Mouse (Mus musculus) lung, adult 2 months (tissue): ENCODE results near the gene Shisal1.

Experiments used
- CTCF ChIP-seq: fragments of 200-500 bp; IDR thresholded peaks from 2 replicates; pipeline ENCODE4 v1.5.1; 2011; ENCODE audit warnings: mild to moderate bottlenecking, low read length, control low read depth; ENCODE audit not compliant: insufficient read depth
- POLR2A ChIP-seq: fragments of 200-500 bp; IDR thresholded peaks from 2 replicates; pipeline ENCODE4 v1.6.1; 2011; ENCODE audit warnings: low read depth, mild to moderate bottlenecking, control low read depth, low read length, borderline replicate concordance; ENCODE audit errors: extremely low read depth

DNA sequence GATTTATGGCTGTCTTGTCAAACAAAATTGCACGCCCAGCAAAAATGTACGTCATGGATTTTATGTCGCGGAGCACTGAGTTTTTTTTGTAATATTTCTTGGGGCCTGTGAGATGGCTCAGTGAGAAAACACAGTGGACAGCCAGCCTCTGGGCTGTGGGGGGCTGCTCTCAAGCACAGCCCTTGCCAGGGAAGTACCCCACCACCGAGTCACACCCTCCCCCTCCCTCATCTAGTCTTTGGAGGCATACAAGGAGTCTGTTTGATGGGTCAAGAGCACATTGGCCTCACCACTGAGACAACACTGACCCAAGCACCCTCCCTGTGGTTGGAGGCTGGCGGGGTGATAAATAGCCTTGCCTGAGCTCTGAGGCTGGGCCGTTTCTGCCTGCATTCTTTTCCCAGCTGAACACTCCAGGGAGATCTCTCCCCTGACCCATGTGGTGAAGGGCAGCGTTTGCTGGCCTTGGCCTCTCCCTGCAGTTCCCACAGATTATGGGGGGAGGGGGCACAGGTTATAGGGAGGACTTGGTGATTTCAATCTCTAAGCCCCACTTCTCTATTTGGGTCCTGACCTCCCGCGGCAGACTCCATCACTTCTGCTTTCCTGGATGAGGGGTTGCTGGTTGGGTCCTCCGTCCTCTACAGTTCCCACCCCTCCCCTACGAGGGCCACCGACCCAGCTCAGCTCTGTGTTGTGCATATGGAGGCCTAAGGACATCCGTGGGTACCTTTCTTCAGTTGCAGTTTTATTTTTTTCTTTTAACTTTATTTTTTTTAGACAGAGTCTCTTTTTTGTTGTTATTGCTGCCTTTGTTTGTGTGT lies 96.8 kb downstream of the Shisal1 start:
- TF ChIP-seq CTCF = no peak
- no peak for TF ChIP-seq POLR2A
